Mouse (Mus musculus) CD4-positive helper T cell, adult 2 months (primary cell): Measurements from ENCODE around the gene Usp47.

Source experiments
- DNase-seq: peaks from one replicate; pipeline ENCODE4 v3.0.0-alpha.2; 2012; ENCODE audit warnings: low read depth, missing footprints, low spot score

Gene Usp47

DNA sequence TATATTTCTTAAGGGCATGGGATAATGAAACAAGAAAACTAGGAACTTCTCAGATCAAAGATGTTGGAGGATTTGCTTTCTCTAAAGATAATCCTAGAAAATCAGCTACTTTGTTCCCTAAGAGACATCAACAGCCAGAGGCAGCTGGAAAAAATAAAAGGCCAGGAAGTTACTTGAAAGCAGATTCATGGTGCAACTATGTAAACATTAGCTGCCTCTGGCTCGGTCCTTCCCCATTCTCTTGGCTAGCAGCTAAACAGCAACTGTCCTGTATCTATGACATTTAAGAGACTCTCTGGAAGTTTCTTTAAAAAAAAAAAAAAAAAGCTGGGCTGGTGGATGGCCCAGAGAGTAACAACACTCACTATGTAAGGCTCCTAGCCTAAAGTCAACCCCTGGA, 131.9 kb downstream of the Usp47 start:
- no peak for DNase-seq

DNA sequence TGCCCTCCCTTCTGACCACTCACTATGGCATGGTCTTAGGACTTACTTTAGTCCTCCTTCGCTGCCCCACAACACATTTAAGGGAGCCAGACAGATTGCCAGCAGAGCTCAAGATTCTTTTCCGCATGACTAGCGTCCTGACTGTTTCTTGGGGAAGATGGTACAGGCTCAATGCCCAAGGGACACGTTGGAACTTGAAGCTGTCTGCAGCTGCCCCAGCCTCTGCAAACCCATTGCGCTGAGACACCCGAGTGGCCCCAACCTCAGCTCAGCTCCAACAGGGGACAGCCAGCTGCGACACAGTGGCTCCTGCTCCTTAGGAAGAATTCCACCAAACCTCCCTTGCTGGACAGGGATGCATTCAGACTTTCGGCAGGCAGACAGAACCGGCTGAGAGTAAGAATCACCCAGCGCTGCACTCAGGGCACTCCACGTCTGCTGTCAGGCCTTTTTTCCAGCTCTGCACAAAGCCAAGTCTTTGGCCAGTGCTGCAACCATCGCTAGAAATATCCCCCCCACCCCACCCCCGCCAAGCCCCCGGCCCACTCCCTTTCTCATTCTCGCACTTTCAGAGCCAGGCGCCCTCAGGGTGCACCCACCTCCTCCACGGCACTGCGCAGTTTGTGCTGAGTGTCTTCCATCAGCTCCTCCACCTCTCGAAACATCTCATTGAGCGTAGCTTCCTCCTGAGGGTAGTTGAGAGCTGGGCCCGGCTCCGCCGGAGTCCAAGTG, 134.4 kb downstream of the Usp47 start:
- no peak for DNase-seq

DNA sequence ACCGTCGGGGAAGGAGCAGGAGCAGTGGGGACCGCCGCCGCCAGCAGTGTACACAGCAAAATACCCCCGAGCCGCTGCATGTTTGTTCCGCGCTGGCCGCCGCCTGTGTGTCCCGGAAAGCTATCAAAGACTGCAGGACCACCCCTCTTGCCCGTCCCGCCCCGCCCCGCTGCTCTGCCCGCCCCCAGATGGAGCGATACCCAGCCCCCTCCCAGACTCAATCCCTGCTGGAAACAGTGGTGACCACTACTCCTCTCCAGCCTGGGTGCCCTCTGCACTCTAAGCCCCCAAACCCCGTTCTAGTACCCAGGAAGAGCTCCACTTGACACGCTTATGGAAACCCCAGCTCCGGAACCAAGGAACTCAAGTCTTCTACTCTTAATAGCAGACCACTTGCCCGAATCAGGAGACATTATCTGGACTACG, 135.0 kb downstream of the Usp47 start:
- DNase-seq = no peak

- DNase-seq = no peak
These were observed 135.6 kb downstream of the Usp47 start, which contains the start of gene Dkk3 for GRCm38 (mm10) chr7:112158942-112159341. Gene Dkk3 (minus strand): TSS chr7:112159057.

DNA sequence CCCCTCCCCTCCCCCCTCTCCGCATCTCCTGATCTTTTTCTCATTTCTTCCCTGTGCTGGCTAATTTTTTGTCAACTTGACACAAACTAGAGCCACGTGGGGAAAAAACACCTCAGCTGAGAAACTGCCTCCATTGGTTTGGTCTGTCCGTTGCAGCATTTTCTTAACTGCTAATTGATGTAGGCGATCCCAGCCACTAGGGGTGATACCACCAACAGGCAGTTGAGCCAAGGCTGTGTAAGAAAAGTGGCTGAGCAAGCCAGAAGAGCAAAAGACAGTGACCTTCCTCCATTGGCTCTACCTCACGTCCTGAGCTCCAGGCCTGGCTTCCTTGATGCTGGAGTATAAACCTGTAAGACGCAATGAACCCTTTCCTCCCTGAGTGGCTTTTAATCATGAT, 136.5 kb downstream of the Usp47 start:
- no peak for DNase-seq
